Mouse (Mus musculus) Patski (cell line): ENCODE measurements around the gene Acta1. TPM values are rescaled to one million over a fixed set of nuclear protein-coding genes. Genes with fewer than 3 reads are reported as not detected.
A peak's percentile ranks its signal among the peaks of the same experiment; 100 is the strongest.

ENCODE experiments used
- ATAC-seq: fragments of 100-300 bp; one replicate; pipeline ENCODE4 v1.8.0; 2021
- CTCF ChIA-PET: fragments of 350-600 bp; sonication (Branson Sonifier 250); formaldehyde crosslinking; loops from one replicate; lab custom pipeline; 2022; ENCODE audit warnings: inconsistent platforms; lab: Charles Lee
- POLR2A ChIA-PET: fragments of 350-600 bp; sonication (Branson Sonifier 250); formaldehyde crosslinking; loops from one replicate; lab custom pipeline; 2022; ENCODE audit warnings: antibody characterized with exemption, inconsistent platforms; lab: Charles Lee
- DNase-seq: peaks from one replicate; pipeline ENCODE4 v3.0.0-alpha.2; 2011; ENCODE audit warnings: low read depth, low spot score
- H3K27me3 ChIP-seq: fragments of 371-371 bp; one replicate; pipeline ENCODE4 v1.5.1; 2021
- CTCF ChIP-seq: fragments of 100-300 bp; IDR thresholded peaks from one replicate; pipeline ENCODE4 v1.5.1; 2021
- in situ Hi-C: fragments of 300-500 bp; cut with MboI; formaldehyde crosslinking; loops from 3 replicates; pipeline ENCODE4 v1.11.1; 2018; ENCODE audit warnings: low pct_unique_long_range_greater_than_20kb, mixed read lengths
- polyA plus RNA-seq: library from polyadenylated mRNA; unstranded; gene quantifications from one replicate; pipeline ENCODE4 v1.2.3, GENCODE M21; 2021

Gene Acta1
- 0.12 TPM for polyA plus RNA-seq

- ChIA-PET CTCF (no interaction called here), POLR2A (no interaction called here)
- in situ Hi-C loops = no loop called here
- no peak for DNase-seq
- H3K27me3 ChIP-seq = peaks cover 6% of the 10 kb centered on the region
- no peak for TF ChIP-seq CTCF
- ATAC-seq = no peak
Measured at GRCm38 (mm10) chr8:123894502-123895097, at the start of gene Acta1. Gene Acta1 (minus strand): TSS chr8:123894751.

DNA sequence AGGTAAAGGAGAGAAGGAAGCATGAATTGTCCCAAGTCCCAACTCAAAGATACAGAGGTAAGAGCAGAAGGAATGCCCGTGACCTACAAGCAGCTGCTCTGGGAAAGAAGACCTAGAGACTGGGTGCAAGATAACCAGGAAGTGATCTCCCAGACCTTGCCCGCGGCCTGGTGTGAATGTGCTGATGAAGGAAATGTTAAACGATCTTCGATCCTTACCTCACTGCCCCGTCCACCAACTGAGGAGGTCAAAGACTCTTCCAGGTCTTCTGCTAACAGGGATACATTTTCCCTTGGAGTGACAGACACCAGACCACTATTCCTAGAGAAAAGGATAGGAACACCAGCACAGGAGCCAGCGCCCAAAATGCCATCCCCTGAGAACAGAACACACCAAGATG, 34.5 kb upstream of the Acta1 start:
- no peaks in the 10 kb centered on the region for H3K27me3 ChIP-seq
- DNase-seq = no peak
- ChIA-PET CTCF (no interaction called here), POLR2A (no interaction called here)
- in situ Hi-C loops = loop anchor here (5.0 kb wide), 1 partner anchor 428 kb away; no protein-coding TSS in a partner anchor
- no peak for ATAC-seq
- no peak for TF ChIP-seq CTCF

DNA sequence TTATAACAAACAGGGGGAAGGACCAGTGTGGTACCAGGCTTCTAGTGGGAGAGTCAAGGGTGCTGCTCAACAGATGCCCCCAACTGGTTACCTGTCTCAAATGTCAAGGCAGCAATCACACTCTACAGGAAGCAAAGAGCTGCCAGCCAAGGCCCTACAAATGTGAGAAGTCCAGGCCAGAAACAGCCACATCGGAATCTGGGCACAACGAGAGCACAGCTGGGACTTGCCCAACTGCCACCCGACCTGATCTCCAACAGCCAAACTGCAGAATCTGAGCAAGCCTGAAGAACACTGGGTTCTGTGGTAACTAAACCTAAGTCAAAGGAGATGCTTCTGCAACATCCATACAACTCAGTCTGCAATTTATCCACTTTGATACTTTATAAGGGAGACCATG, 31.1 kb upstream of the Acta1 start:
- ChIA-PET CTCF (interaction anchor here (1.1 to 3.4 kb wide), 8 partner anchors 9 to 135 kb away, joined by 3 to 17 read pairs (median 6); no protein-coding TSS in a partner anchor), POLR2A (no interaction called here)
- in situ Hi-C loops = loop anchor here (5.0 kb wide), 1 partner anchor 432 kb away; no protein-coding TSS in a partner anchor
- TF ChIP-seq CTCF = no peak
- no peaks in the 10 kb centered on the region for H3K27me3 ChIP-seq
- ATAC-seq (no peak), DNase-seq (no peak)

GRCm38 (mm10) chr8:123924719-123925118, 30.2 kb upstream of the Acta1 start:
- ChIA-PET CTCF (interaction anchor here (1.0 to 3.4 kb wide), 16 partner anchors 10 to 443 kb away, joined by 3 to 17 read pairs (median 4); no protein-coding TSS in a partner anchor), POLR2A (no interaction called here)
- peak; percentile 96 for TF ChIP-seq CTCF
- ATAC-seq (peak; percentile 79), DNase-seq (peak; percentile 41)
- H3K27me3 ChIP-seq = no peaks in the 10 kb centered on the region
- in situ Hi-C loops = loop anchor here (5.0 kb wide), 1 partner anchor 433 kb away; no protein-coding TSS in a partner anchor

DNA sequence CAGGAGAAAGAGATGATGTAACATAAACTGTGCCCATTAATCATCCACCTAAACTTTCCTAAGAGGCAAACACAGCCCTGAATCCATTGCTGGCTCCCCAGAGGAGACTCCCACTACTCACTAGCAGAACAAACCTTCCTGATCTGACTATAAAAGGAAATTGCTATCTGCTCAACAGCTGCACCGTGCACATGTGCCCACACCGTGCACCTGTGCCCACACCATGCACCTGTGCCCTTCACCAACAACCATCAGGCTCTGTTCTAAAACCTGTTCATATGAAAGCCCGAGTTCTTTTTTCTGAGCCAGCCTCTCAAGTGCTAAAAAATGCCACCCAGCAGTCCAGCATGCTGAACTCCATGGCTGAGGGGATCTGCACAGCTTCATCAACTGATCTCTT, 20.1 kb upstream of the Acta1 start:
- ChIA-PET CTCF (no interaction called here), POLR2A (no interaction called here)
- H3K27me3 ChIP-seq = no peaks in the 10 kb centered on the region
- DNase-seq (no peak), ATAC-seq (no peak)
- in situ Hi-C loops = no loop called here
- TF ChIP-seq CTCF = no peak

- H3K27me3 ChIP-seq = no peaks in the 10 kb centered on the region
- TF ChIP-seq CTCF = no peak
- no peak for ATAC-seq
- DNase-seq = no peak
- CTCF ChIA-PET = interaction anchor here (0.9 kb wide), 1 partner anchor 12 kb away, joined by 5 read pairs; no protein-coding TSS in a partner anchor
- in situ Hi-C loops = no loop called here
- POLR2A ChIA-PET = no interaction called here
Measured at GRCm38 (mm10) chr8:123912265-123912664, 17.7 kb upstream of the Acta1 start.

GRCm38 (mm10) chr8:123907604-123908003, 13.1 kb upstream of the Acta1 start:
- in situ Hi-C loops = no loop called here

GRCm38 (mm10) chr8:123902653-123903052, 8.1 kb upstream of the Acta1 start:
- no peaks in the 10 kb centered on the region for H3K27me3 ChIP-seq
- POLR2A ChIA-PET = no interaction called here
- ATAC-seq = no peak
- CTCF ChIA-PET = no interaction called here
- TF ChIP-seq CTCF = no peak
- no peak for DNase-seq
- in situ Hi-C loops = no loop called here

More at GRCm38 (mm10) chr8:123907604-123908003, 13.1 kb upstream of the Acta1 start:
- TF ChIP-seq CTCF = no peak
- no peaks in the 10 kb centered on the region for H3K27me3 ChIP-seq
- ATAC-seq = no peak
- CTCF ChIA-PET = no interaction called here
- no peak for DNase-seq
- POLR2A ChIA-PET = no interaction called here

GRCm38 (mm10) chr8:123899366-123899765, 4.8 kb upstream of the Acta1 start:
- TF ChIP-seq CTCF = no peak
- no peaks in the 10 kb centered on the region for H3K27me3 ChIP-seq
- CTCF ChIA-PET = no interaction called here
- ATAC-seq = no peak
- in situ Hi-C loops = no loop called here
- no peak for DNase-seq
- POLR2A ChIA-PET = no interaction called here

DNA sequence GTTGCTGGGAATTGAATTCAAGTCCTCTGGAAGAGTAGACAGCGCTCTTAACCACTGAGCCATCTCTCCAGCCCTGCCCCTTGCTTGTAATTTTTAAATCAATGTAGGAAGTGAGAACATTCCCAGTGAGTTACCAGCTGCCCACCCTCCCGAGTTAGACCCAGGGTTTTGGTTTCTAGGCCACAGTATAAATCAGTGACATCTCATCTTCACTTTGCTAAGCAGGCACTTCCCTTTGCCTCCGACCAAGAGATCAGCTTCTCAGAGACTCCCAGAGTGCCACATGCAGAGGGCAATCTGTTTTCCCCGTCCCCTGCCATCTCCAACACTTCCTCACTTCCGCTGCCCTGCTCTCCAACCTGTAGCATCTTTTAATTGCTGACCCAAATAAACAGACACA, 4.0 kb upstream of the Acta1 start:
- POLR2A ChIA-PET = no interaction called here
- DNase-seq = no peak
- ATAC-seq = no peak
- H3K27me3 ChIP-seq = no peaks in the 10 kb centered on the region
- in situ Hi-C loops = no loop called here
- no peak for TF ChIP-seq CTCF
- CTCF ChIA-PET = no interaction called here

DNA sequence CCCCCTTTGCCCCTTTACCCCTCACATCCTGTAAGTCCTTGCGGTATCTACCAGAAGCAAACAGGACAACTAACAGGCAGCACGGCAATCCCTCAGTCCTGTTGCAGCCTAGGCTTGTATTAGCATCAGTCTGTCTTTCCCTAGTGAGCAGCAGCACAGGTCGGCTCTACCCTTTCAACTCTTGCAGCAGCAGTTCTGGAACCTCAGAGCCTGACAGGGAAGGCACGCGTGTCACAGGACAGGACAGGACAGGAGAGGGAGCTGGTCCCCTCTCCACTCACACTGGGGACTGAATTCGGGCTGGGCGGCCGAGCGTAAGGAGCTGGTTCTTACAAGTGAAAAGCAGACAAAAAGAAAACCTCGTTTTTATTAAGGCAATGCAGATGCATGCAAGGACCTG, 2.2 kb upstream of the Acta1 start:
- in situ Hi-C loops = no loop called here
- ATAC-seq = no peak
- no peak for DNase-seq
- ChIA-PET POLR2A (no interaction called here), CTCF (interaction anchor here (2.8 kb wide), 1 partner anchor 28 kb away, joined by 11 read pairs; no protein-coding TSS in a partner anchor)
- TF ChIP-seq CTCF = no peak
- H3K27me3 ChIP-seq = peaks cover 4% of the 10 kb centered on the region

GRCm38 (mm10) chr8:123896366-123896761, 1.8 kb upstream of the Acta1 start:
- POLR2A ChIA-PET = no interaction called here
- CTCF ChIA-PET = interaction anchor here (2.8 kb wide), 1 partner anchor 28 kb away, joined by 11 read pairs; no protein-coding TSS in a partner anchor
- TF ChIP-seq CTCF = no peak
- ATAC-seq (no peak), DNase-seq (no peak)
- H3K27me3 ChIP-seq = peaks cover 6% of the 10 kb centered on the region
- in situ Hi-C loops = no loop called here
